Mouse (Mus musculus) frontal cortex, postnatal 25 days (tissue): ENCODE results near the gene Snx21.
"Not testable (repeated sequence)": the region's sequence is repeated elsewhere in the genome, so short reads cannot be mapped to it uniquely, and the experiment has no call there.

Source experiments
- DNase-seq, 2 experiments: peaks; one replicate each; pipeline ENCODE4 v3.0.0; 2022; ENCODE audit warnings: low spot score in 2 of 2

The Snx21 gene

GRCm38 (mm10) chr2:164793772-164794171 is 8.1 kb downstream of the Snx21 start:
- DNase-seq, result no peak

GRCm38 (mm10) chr2:164794293-164794692 is 8.7 kb downstream of the Snx21 start:
- DNase-seq, result peak; percentile 68 to 76

- DNase-seq, result no peak
Observed at GRCm38 (mm10) chr2:164795868-164796267, 10.2 kb downstream of the Snx21 start.

GRCm38 (mm10) chr2:164798554-164798953 is 12.9 kb downstream of the Snx21 start:
- DNase-seq, result not testable (repeated sequence)

- no peak for DNase-seq
Observed at GRCm38 (mm10) chr2:164800252-164801004, 14.8 kb downstream of the Snx21 start.

- DNase-seq, result no peak
Observed at GRCm38 (mm10) chr2:164803201-164803920, 17.7 kb downstream of the Snx21 start.

- DNase-seq, result no peak
Observed at GRCm38 (mm10) chr2:164803921-164804313, 18.3 kb downstream of the Snx21 start.

- DNase-seq, result peak; percentile 99 to 100
Observed at GRCm38 (mm10) chr2:164804533-164805331, 19.1 kb downstream of the Snx21 start, which contains the start of the genes Acot8 and Zswim3. Acot8 (minus strand) TSS chr2:164804882. Zswim3 (plus strand) TSS chr2:164805098.

- DNase-seq, result no peak
Observed at GRCm38 (mm10) chr2:164805332-164805718, 19.7 kb downstream of the Snx21 start.

- DNase-seq, result no peak
Observed at GRCm38 (mm10) chr2:164806614-164807013, 21.0 kb downstream of the Snx21 start.

GRCm38 (mm10) chr2:164813557-164813956 is 27.9 kb downstream of the Snx21 start:
- DNase-seq, result no peak

- no peak for DNase-seq
Observed at GRCm38 (mm10) chr2:164815348-164815747, 29.7 kb downstream of the Snx21 start.

- no peak for DNase-seq
Observed at GRCm38 (mm10) chr2:164815821-164816220, 30.2 kb downstream of the Snx21 start.

GRCm38 (mm10) chr2:164817206-164817605 is 31.6 kb downstream of the Snx21 start:
- DNase-seq, result no peak

GRCm38 (mm10) chr2:164817703-164818102 is 32.1 kb downstream of the Snx21 start:
- DNase-seq, result no peak

- DNase-seq, result no peak
Observed at GRCm38 (mm10) chr2:164821060-164821459, 35.4 kb downstream of the Snx21 start.

- DNase-seq, result peak; percentile 100
Observed at GRCm38 (mm10) chr2:164822636-164823165, 37.1 kb downstream of the Snx21 start, which contains the start of gene Zswim1. Zswim1 (plus strand) TSS chr2:164822686.

GRCm38 (mm10) chr2:164823181-164823585 is 37.6 kb downstream of the Snx21 start:
- no peak for DNase-seq

GRCm38 (mm10) chr2:164823969-164824368 is 38.3 kb downstream of the Snx21 start:
- no peak for DNase-seq

GRCm38 (mm10) chr2:164825521-164825920 is 39.9 kb downstream of the Snx21 start:
- no peak for DNase-seq

GRCm38 (mm10) chr2:164827146-164827850 is 41.7 kb downstream of the Snx21 start:
- DNase-seq, result no peak
